Mouse (Mus musculus) hindbrain, embryonic 11.5 days (tissue): ENCODE results near the gene Ift140. TPM values are rescaled to one million over a fixed set of nuclear protein-coding genes. Genes with fewer than 3 reads are reported as not detected.
"Not testable (repeated sequence)": the region's sequence is repeated elsewhere in the genome, so short reads cannot be mapped to it uniquely, and the experiment has no call there.

Experiments used
- ATAC-seq: fragments of 200-750 bp; cut with Nextera tagmentation; 2 replicates; pipeline ENCODE4 v1.8.0; 2017; ENCODE audit warnings: mild to moderate bottlenecking, moderate TSS enrichment, moderate library complexity; ENCODE audit not compliant: low FRiP score
- DNase-seq: peaks from one replicate; pipeline ENCODE4 v3.0.0-alpha.2; 2015; ENCODE audit warnings: low spot score
- H3K27ac ChIP-seq: fragments of 300-500 bp; sonication (generic); 2 replicates; pipeline ENCODE4 v1.5.1; 2014; ENCODE audit warnings: mild to moderate bottlenecking, low read depth, low read length
- H3K27me3 ChIP-seq: fragments of 300-500 bp; sonication (generic); 2 replicates; pipeline ENCODE4 v1.6.1; 2014; ENCODE audit warnings: mild to moderate bottlenecking, low read length, moderate library complexity, mixed read lengths; ENCODE audit not compliant: control insufficient read depth, insufficient read depth
- H3K36me3 ChIP-seq: fragments of 300-500 bp; sonication (generic); 2 replicates; pipeline ENCODE4 v1.6.1; 2014; ENCODE audit warnings: mild to moderate bottlenecking, low read length, moderate library complexity, mixed read lengths; ENCODE audit not compliant: control insufficient read depth, insufficient read depth
- H3K4me1 ChIP-seq: fragments of 300-500 bp; sonication (generic); replicated peaks from 2 replicates; pipeline ENCODE4 v1.6.1; 2014; ENCODE audit warnings: low read length, mixed read lengths; ENCODE audit not compliant: control insufficient read depth, insufficient read depth
- H3K4me2 ChIP-seq: fragments of 300-500 bp; sonication (generic); replicated peaks from 2 replicates; pipeline ENCODE4 v1.6.1; 2014; ENCODE audit warnings: mild to moderate bottlenecking, low read depth, low read length
- H3K4me3 ChIP-seq: fragments of 300-500 bp; sonication (generic); 2 replicates; pipeline ENCODE4 v1.5.1; 2014; ENCODE audit warnings: low read depth, low read length
- H3K9ac ChIP-seq: fragments of 300-500 bp; sonication (generic); 2 replicates; pipeline ENCODE4 v1.6.1; 2014; ENCODE audit warnings: low read depth, low read length
- H3K9me3 ChIP-seq: fragments of 300-500 bp; sonication (generic); 2 replicates; pipeline ENCODE4 v1.6.1; 2016; ENCODE audit warnings: low read length; ENCODE audit not compliant: control insufficient read depth
- WGBS: fragments of 180-500 bp; shearing (Covaris S2); extraction: QIAGEN DNeasy Blood & Tissue Kit; methylation state at CpG from one replicate; pipeline ENCODE4 v1.1.7; 2014; 5-methylcytosine and 5-hydroxymethylcytosine counted together
- polyA plus RNA-seq: library from polyadenylated mRNA; unstranded; fragments of >200 nt; fragmentation: Nextera tagmentation; extraction: Ambion mirVana; gene quantifications from 2 replicates; pipeline ENCODE4 v1.2.1, GENCODE M21; 2014

Ift140 gene
- polyA plus RNA-seq, 1 experiment from 2014 or later: 15.9 TPM

- ATAC-seq: peak; percentile 93
- Histone ChIP-seq H3K4me3 (peak within 1 kb of the TSS; percentile 57), H3K9ac (peak within 1 kb of the TSS; percentile 60), H3K9me3 (no peaks in the 10 kb centered on the region), H3K4me2 (peak within 1 kb of the TSS; percentile 98), H3K27ac (peak within 1 kb of the TSS; percentile 79), H3K27me3 (0 out of 2 replicates have a peak, but pooled peaks cover 2% of the 10 kb centered on the region), H3K36me3 (0 out of 2 replicates have a peak, but pooled peaks cover under 1% of the 10 kb centered on the region), H3K4me1 (0 out of 2 replicates have a peak, but pooled peaks cover 3% of the 10 kb centered on the region)
- 6% methylated on average over 40 of the region's 40 CpGs for WGBS
- peak; percentile 95 for DNase-seq
These were observed 100.0 kb downstream of the Ift140 start, which contains the start of gene Telo2 for GRCm38 (mm10) chr17:25115664-25116432. Telo2 (minus strand) TSS chr17:25115967.

DNA sequence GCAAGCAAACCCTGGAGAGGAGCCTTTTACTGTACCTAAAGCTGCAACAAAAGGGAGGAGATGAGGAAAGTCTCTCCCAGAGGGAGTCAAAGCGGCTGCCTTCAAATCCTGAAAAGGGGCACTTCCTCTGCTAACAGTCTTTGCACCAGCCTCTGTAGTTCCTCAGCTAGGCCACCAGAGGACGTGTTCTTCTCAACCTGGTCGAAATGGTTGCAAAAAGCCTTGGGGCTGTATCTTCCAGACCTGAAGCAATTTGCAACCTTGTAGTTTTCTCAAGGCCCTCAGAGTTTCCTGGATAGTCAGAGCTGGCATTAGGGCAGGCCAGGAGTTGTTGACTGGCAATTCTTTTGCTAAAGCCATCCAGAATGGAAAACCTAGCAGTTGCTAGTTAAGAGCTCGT, 101.4 kb downstream of the Ift140 start:
- Histone ChIP-seq H3K9me3 (no peaks in the 10 kb centered on the region), H3K4me1 (0 out of 2 replicates have a peak, but pooled peaks cover 3% of the 10 kb centered on the region), H3K27me3 (0 out of 2 replicates have a peak, but pooled peaks cover 2% of the 10 kb centered on the region), H3K36me3 (no peaks in the 10 kb centered on the region), H3K27ac (no peak overlapping the region), H3K4me2 (no peak overlapping the region), H3K4me3 (no peak overlapping the region), H3K9ac (no peak overlapping the region)
- WGBS: 38% methylated on average over 4 of the region's 4 CpGs
- DNase-seq: peak; percentile 5
- no peak for ATAC-seq

DNA sequence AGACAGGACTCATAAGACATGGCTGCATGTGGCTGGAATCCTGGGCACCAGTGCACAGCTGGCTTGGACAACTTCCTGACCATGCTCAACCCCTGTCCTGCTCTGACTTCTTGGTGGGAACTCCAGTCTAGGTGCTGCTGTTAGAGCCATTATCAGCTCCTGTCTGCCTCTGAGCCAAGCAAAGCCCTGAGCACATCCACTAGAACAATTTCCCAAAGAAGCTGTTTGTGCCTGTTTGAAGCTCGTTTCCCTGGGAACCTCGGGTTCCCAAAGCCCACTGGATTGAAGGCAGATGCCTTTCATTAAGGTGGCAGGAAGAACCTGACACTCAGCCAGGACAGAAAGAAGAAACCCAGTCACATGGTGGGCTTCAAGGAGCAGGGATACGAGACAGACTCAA, 104.5 kb downstream of the Ift140 start, which contains the start of gene Ptx4:
TSS of gene Ptx4 (plus strand) at position 355 of the 400 bp plus-strand sequence.
- H3K27ac ChIP-seq: no peak within 1 kb of the TSS
- H3K4me1 ChIP-seq: no peaks in the 10 kb centered on the region
- 45% methylated on average over 3 of the region's 3 CpGs for WGBS
- ATAC-seq (no peak), DNase-seq (no peak)
- no peaks in the 10 kb centered on the region for H3K9me3 ChIP-seq
- H3K27me3 ChIP-seq: 0 out of 2 replicates have a peak, but pooled peaks cover 2% of the 10 kb centered on the region
- no peak within 1 kb of the TSS for H3K9ac ChIP-seq
- H3K4me2 ChIP-seq: no peak within 1 kb of the TSS
- no peak within 1 kb of the TSS for H3K4me3 ChIP-seq
- H3K36me3 ChIP-seq: no peaks in the 10 kb centered on the region

DNA sequence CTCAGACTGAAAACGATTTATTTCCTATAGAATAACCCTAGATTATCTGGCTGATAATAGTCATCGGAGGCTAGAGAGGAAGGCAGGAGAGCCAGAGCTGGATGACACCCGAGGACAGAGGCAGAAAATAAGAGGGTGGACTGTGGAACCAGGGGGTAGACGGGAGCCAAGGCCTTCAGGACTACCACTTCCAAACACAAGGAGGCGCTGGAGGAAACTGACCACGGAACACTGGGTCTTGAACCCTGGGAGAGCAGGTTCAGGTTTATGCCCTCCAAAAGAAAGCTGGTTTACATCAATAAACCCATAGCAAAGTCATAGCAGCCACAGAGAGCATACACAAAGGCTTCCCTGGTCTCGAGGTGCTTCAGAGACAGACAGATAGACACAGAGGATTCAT, 108.1 kb downstream of the Ift140 start:
- Histone ChIP-seq H3K36me3 (no peaks in the 10 kb centered on the region), H3K9me3 (no peaks in the 10 kb centered on the region), H3K27ac (no peak overlapping the region), H3K4me1 (no peaks in the 10 kb centered on the region), H3K4me3 (no peak overlapping the region), H3K4me2 (no peak overlapping the region), H3K27me3 (0 out of 2 replicates have a peak, but pooled peaks cover 2% of the 10 kb centered on the region), H3K9ac (no peak overlapping the region)
- DNase-seq (peak; percentile 26), ATAC-seq (no peak)
- WGBS: 31% methylated on average over 7 of the region's 7 CpGs

GRCm38 (mm10) chr17:25125442-25126060, 109.7 kb downstream of the Ift140 start:
- not testable (repeated sequence) for H3K27ac ChIP-seq, ATAC-seq, H3K36me3 ChIP-seq, H3K27me3 ChIP-seq, H3K4me1 ChIP-seq, H3K4me2 ChIP-seq, H3K9ac ChIP-seq, H3K4me3 ChIP-seq, DNase-seq, H3K9me3 ChIP-seq
- 68% methylated on average over 3 of the region's 3 CpGs for WGBS

GRCm38 (mm10) chr17:25127079-25127478, 111.2 kb downstream of the Ift140 start:
- 59% methylated on average over 8 of the region's 8 CpGs for WGBS
- H3K27me3 ChIP-seq: no peaks in the 10 kb centered on the region
- no peak overlapping the region for H3K4me3 ChIP-seq
- no peak overlapping the region for H3K9ac ChIP-seq
- DNase-seq (peak; percentile 21), ATAC-seq (no peak)
- H3K4me1 ChIP-seq: no peaks in the 10 kb centered on the region
- H3K36me3 ChIP-seq: no peaks in the 10 kb centered on the region
- no peak overlapping the region for H3K27ac ChIP-seq
- no peaks in the 10 kb centered on the region for H3K9me3 ChIP-seq
- no peak overlapping the region for H3K4me2 ChIP-seq

GRCm38 (mm10) chr17:25127681-25128080, 111.8 kb downstream of the Ift140 start:
- H3K9ac ChIP-seq: no peak overlapping the region
- H3K9me3 ChIP-seq: no peaks in the 10 kb centered on the region
- no peak overlapping the region for H3K4me2 ChIP-seq
- no peak overlapping the region for H3K4me3 ChIP-seq
- H3K4me1 ChIP-seq: no peaks in the 10 kb centered on the region
- no peak overlapping the region for H3K27ac ChIP-seq
- H3K36me3 ChIP-seq: no peaks in the 10 kb centered on the region
- no peaks in the 10 kb centered on the region for H3K27me3 ChIP-seq
- 78% methylated on average over 9 of the region's 9 CpGs for WGBS
- DNase-seq (no peak), ATAC-seq (no peak)

DNA sequence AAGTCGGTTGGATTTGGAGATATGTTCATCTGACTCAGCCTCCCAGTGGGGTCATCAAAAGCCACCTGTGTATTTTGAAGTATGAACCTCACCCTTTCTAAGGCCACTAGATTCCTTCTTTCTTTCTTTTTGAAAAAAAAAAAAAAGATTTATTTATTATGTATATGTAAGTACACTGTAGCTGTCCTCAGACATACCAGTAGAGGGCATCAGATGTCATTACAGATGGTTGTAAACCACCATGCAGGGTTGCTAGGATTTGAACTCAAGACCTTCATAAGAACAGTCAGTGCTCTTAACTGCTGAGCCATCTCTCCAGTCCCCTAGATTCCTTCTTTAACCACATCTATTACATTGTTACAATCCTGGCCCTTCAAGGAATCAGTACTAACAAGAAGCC, 114.2 kb downstream of the Ift140 start:
- ATAC-seq: no peak

More for the DNA sequence above, 114.2 kb downstream of the Ift140 start:
- no peak for DNase-seq
- 90% methylated on average over 1 of the region's 1 CpGs for WGBS
- H3K9ac ChIP-seq: no peak overlapping the region
- no peak overlapping the region for H3K4me2 ChIP-seq
- no peaks in the 10 kb centered on the region for H3K27me3 ChIP-seq
- no peak overlapping the region for H3K4me3 ChIP-seq
- H3K9me3 ChIP-seq: no peaks in the 10 kb centered on the region
- peaks cover 8% of the 10 kb centered on the region for H3K4me1 ChIP-seq
- no peak overlapping the region for H3K27ac ChIP-seq
- H3K36me3 ChIP-seq: no peaks in the 10 kb centered on the region
